Mouse (Mus musculus): ENCODE results near the gene Ccr8. TPM values are rescaled to one million over a fixed set of nuclear protein-coding genes. Genes with fewer than 3 reads are reported as not detected.
A peak's percentile ranks its signal among the peaks of the same experiment; 100 is the strongest.

Ccr8 gene
- not detected for total RNA-seq (2021)

DNA sequence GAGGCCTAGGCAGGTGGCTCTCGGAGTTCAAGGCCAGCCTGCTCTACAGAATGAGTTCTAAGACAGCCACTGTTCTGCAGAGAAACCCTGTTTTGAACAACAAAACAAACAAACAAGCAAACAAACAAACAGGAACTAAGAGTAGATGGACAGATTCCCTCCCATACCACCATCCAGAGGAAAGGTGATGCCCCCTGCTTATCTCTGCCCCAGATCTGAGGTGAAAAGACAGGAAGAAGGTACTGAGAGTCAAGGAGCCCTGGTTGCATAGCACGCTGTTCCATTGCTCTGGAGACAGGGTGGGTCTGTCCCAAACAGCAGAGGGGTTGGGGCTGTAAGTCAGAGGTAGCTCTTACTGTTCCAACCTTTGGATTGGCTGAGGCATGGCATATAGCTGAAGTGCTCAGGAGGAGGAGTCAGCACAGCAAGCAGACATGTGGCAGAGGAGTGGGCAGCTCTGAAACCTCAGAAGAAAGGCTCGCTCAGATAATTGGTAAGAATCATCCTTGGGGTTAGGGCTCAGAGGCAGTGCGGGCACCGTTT is at the start of gene Ccr8:
TSS of gene Ccr8 (plus strand) at position 419 of the 543 bp plus-strand sequence.
- DNase-seq (ENCODE audit: extremely low spot score in 1 of 2, low spot score in 1 of 2), result no peak

DNA sequence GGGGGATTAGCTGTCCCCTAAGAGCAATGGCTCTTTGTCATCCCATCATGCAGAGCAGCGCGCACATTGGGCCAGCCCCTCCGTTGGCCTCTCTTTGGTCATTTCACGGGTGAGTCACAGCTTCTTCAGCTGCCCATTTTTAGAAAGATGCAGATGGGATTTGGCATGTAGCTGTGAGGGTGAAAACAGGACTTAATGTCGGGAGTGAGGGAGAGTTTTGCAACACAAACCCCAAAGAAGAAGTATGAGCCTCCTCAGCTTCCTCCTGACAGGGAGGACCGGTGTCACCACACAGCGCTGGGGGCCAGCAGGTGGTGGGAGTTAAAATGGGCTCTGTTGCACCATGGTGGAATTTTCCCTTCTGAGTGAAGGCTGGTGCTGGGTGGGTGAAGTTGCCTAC is 48.8 kb upstream of the Ccr8 start:
- no peak for DNase-seq (ENCODE audit: extremely low spot score in 1 of 2, low spot score in 1 of 2)

DNA sequence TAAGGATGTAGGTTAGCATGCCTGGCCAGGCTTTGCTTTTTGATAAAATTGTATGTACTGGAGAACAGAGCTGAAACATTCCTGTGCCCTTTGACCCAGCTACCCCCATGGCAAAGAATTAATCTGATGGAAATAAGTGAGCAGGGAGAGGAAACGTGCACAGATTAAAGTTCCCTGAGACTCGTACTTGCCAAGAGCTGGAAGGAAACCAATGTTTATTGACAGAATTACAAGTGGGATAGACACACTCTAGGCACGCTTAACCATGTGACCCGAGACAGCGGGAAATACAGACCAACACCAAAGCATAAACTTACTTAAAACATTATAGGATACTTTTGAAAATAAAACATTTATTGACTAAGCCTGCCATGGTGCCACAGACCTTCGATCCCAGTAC is 43.4 kb upstream of the Ccr8 start:
- no peak for DNase-seq (ENCODE audit: extremely low spot score in 1 of 2, low spot score in 1 of 2)

DNA sequence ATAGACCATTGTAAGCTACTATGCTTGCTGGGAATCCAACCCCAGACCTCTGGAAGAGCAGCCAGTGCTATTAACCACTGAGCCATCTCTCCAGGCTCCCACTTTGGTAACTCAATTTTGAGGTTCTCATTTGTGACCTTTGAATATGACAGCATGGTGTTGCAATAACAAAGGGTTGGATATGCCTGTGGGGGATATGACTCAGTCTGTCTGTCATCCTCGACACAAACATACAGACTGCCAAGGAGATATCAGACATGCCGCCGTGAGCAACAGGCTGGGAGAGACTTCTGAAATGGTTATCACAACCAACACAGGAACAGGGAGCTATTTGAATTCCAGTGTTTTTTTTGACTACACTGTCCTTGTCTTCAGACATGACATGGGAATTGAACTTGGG is 42.5 kb upstream of the Ccr8 start:
- no peak for DNase-seq (ENCODE audit: extremely low spot score in 1 of 2, low spot score in 1 of 2)

DNA sequence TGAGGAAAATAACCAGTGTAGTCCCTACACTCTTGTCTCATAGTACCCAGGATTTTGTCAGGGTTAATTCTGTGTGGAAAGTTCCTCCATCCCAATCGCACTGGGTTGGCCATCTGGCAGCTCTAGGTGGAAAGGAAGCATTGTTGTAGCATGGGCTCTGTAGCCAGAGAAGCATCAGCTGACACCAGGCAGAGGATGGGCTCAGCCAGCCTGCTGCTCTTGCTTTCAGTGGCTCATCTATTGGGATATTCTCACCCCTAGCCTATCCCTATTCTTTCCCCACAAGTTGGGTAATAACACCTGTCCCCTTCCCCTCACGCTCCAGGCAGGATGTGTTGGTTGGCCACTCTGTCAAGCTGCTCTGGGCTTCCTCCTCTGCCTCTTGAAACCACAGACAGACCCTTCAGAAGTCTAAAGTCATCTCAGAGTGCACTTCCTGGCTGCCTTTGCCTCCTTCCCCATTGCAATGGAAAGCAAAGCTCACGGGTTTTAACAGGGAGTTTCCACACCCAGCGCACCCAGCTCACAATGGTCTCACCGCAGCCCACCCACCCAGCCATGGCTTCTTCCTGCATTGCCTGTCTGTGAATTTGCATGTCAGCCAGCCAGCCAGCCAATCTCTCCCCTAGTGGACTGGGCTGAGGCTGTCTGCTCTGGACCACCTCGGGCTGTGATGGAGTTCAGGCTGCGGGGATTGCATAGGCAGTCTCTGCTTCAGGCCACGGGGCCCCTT is 37.2 kb upstream of the Ccr8 start:
- no peak for DNase-seq (ENCODE audit: extremely low spot score in 1 of 2, low spot score in 1 of 2)

DNA sequence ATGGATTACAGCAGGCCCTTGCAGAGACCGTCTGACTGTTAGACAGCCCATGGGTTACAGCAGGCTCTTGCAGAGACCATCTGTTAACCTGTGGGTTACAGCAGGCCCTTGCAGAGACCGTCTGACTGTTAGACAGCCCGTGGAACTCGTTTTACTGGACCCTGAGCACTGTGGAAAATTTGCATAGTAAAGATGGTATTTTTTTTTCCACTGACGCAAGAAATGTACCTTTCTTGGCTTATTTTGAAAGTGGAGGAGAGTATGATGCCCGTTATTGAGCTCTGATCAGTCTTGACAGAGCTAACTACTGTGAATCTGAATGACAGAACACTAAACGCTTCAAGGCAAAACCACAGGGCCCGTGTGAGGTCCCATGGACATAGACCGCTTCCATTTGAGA is 35.7 kb upstream of the Ccr8 start:
- no peak for DNase-seq (ENCODE audit: extremely low spot score in 1 of 2, low spot score in 1 of 2)

DNA sequence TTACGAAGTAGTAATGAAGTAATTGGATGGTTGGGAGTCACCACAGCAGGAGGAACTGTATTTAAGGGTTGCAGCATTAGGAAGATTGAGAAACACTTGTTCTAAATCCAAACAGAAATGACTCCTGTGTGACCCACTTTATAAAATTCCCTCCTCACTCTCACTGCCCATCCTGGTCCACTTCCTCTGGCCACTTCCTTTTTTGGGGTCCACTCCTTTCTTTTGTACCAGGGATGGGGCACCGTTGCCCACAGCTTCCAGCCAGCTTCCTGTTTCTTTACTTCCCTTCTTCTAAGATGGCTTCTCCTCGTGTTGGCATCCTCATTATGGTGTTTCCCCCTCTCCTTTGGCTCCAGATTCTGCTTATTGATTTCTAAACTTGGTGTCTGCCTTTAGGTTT is 33.2 kb upstream of the Ccr8 start:
- no peak for DNase-seq (ENCODE audit: extremely low spot score in 1 of 2, low spot score in 1 of 2)

DNA sequence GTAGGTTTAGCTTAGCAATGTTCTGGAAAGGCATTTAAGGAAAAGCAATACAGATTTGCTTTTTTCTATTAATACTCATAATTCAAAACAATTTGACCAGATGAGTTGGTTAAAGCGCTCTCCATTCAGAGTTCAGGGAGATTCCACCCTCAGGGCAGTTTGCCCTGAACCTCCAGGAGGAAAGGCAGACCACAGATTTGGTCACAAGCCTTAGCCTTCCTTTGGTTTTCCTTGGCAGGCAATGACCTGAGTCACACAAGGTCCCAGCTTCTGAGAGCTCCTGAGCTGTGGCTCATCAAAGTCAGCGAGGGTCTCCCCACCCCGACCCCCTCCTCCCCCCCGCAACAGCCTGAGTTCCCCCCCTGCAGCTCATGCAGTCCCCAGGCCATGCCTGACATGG is 27.6 kb upstream of the Ccr8 start:
- DNase-seq (ENCODE audit: extremely low spot score in 1 of 2, low spot score in 1 of 2), result no peak

DNA sequence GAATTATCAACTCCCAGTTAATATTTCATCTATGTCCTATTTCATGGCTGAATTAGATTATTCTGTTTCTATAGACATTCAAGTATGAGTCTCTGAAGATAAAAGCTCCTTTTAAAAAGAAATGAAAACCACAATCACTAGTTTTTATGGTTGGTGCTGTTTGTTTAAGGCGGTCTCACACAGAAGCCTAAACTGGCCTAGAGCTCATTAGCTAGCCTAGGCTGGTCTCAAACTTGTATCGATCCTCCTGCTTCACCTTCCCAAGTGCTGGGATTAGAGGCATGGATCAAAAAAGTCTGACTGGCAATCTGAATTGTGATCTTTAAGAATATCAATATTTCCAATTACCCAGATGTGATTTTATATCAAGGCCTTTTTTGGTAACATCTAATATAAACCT is 24.3 kb upstream of the Ccr8 start:
- no peak for DNase-seq (ENCODE audit: extremely low spot score in 1 of 2, low spot score in 1 of 2)

DNA sequence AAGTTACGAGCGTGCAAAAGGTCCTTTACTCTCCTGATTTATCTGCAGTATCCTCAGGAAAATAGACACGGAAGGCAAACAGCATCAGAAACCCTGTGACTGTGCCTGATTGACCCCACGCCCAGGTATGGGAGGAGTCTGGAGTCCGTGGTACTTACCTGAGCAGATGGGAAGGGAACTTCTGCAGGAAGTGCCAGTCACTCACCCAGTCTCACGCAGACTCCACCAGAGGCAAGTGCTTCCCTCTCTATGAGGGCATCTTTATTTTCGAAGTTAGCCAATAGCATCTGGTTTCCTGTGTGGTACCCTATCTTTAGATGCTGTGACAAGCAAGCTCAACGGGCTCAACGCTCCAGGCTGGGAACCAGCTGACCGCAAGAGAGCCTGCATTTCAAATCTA is 23.9 kb upstream of the Ccr8 start:
- no peak for DNase-seq (ENCODE audit: extremely low spot score in 1 of 2, low spot score in 1 of 2)

DNA sequence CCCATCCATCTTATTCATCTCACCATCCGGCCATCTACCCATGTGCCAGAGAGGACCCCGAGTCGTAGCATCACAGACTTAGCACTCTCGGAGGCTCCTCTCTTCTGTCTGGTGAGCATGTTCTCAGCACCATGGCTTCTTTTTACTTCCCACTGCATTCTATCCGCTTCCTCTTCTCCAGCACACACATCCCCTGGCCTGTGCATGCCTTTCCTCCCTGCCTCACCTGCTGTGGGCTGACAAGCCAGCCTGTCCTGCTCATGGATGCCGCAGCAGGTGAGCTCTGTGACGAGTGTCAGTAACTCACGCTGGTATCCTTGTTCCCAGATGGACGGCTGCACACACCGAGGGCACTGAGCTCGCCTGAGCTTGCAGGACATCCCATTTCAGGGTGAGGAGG is 22.1 kb upstream of the Ccr8 start, which contains the start of gene Cx3cr1:
TSS of gene Cx3cr1 (minus strand) at position 101 of the 400 bp plus-strand sequence.
- DNase-seq (ENCODE audit: extremely low spot score in 1 of 2, low spot score in 1 of 2), result no peak

DNA sequence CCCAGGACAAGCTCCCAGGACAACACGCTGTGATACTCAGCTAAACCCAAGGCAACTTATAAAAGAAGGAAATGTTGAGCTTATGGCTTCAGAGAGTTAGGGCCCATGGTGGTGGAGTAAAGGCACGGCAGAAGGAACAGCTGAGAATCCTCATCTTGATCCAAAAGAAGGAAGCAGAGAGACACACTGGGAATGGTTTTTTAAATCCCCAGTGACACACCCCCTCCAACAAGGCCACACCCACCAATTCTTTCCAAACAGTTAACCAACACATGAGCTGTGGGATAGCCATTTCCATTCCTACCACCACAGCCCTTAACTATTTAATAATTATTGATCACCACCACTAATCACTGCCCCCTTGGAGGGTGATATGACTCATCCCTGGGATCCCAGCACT is 20.7 kb upstream of the Ccr8 start:
- no peak for DNase-seq (ENCODE audit: extremely low spot score in 1 of 2, low spot score in 1 of 2)

DNA sequence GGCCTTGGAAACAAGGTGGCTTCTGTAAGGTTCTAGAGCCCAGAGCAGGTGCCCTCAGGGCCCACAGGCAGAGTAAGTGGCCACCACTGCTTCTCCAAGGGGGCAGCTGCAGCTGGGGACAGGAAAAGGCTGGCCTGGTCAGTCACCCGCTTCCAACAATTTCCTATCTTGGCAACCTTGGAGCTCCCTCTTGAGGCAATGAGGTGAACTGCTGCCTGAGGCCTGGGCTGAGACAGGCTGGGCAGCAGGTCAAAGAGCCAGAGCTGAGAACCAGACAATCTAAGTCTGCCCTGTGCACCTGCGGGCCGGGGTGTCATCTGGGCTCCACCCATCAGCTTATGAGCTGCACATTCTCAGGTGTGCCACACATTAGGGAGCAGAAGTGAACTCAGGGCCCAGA is 18.7 kb upstream of the Ccr8 start:
- DNase-seq (ENCODE audit: extremely low spot score in 1 of 2, low spot score in 1 of 2), result peak; percentile 68 to 82

DNA sequence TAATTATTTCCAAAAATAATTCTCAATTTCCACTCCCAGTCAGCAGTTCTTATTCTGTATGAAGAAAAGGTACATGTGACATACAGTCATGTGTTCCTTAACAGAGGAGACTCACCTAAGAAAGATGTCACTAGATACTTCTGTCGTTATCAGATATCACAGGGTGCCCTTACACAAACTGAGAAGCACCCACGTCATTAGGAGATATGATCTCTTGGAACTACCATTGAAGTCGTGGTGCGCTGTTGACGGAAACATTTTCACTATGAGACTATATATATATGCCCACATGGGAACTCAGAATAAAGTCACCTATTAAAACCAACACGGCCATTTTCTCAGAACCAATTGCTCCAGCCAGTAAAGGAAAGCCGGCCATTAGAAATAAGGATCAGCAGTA is 17.4 kb upstream of the Ccr8 start:
- no peak for DNase-seq (ENCODE audit: extremely low spot score in 1 of 2, low spot score in 1 of 2)

DNA sequence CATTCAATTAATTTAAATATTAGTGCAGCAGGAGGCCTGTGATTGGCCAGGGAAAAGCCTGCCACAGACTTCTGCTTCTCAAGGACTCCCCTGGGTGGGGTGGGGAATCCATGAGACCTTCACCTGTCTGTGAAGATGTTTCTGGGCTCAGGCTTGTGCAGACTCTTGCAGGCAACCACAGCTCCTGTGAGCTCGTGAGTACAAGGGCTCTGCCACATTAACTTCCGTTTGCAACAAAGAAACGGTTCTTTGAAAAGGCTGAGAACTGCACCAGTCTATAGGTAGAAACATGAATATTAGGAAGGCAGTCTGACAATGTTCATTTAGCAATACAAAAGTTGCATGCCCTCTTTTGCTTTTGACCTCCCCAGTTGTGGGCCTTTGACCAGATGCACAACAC is 13.7 kb upstream of the Ccr8 start:
- no peak for DNase-seq (ENCODE audit: extremely low spot score in 1 of 2, low spot score in 1 of 2)

DNA sequence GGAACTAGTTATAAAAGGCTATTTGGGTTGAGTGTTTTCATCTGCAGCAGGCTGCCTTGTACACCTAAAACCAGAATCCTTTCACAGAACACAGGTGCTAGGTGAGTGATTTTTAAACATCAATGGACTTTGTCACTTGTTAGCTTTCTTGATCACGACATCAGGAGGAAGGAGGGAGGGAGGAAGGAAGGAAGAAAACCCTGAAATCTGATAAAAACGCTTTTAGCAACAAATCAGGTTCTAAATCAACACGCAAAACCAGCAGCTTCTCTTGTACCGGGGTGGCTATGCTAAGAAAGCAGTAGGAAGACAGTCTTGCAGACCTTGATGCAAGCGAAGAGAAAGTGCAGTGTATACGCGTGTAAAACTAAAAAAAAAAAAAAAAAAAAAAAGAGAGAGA is 12.0 kb upstream of the Ccr8 start:
- no peak for DNase-seq (ENCODE audit: extremely low spot score in 1 of 2, low spot score in 1 of 2)

DNA sequence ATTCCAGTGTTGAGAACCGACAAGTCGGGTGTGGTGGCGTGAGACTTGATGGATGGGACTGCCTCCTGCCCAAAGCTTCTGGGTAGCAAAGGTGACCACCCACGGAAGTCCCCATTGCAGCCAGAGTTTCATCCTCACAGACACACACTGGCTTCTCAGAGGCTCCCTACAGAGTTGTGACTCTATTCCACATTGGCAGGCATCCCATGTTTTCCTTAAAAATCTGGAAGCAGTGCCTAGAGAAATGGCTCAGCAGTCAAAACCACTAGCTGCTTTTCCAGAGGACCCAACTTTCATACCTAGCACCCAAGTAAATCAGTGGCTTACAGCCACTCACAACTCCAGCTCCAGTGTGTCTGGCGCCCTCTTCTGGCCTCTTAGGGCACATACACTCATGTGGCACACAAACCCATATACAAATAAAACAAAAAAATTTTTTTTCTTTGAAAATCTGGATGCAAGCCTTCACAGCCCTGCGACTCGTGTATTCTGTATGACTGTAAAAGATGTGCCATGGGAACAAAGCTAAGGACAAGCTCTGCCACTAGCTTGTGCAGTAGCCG is 11.3 kb upstream of the Ccr8 start:
- DNase-seq (ENCODE audit: extremely low spot score in 1 of 2, low spot score in 1 of 2), result no peak

DNA sequence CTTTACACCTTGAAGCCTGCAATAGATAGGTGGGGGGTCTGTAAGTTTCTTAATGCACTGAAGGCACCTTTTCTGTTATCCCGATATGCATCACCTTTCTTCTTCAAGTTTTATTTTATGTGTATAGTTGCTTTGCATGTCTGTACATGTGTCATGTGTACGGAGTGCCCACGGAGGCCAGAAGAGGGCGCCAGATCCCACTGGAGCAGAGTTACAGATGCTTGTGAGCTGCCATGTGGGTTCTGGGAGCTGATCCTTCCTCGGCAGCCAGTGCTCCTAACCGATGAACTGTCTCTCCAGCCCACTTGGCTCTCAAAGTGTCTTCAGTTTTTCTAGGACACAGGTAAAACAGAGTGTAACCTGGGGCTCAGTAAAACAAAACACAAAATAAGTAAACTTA is 10.7 kb upstream of the Ccr8 start:
- DNase-seq (ENCODE audit: extremely low spot score in 1 of 2, low spot score in 1 of 2), result no peak

DNA sequence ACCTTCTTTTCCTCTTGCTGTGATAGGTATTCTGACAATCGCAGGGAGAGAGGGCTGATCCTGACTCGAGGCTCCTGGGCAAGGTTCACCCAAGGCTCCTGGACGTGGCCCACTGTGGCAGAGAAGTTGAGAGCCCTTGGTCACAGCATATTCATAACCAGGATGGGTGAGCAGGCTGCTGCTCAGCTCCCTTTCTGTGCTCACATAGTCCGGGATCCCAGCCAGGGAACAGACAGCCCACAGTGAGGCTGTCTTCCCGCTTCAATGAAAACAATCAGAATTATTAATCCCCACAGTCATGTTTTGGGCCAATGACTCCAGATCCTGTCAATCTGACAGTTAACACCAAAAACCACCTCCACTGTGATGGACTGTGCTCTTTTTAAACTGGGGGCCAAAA is 9.9 kb upstream of the Ccr8 start:
- peak; percentile 28 to 53 for DNase-seq (ENCODE audit: extremely low spot score in 1 of 2, low spot score in 1 of 2)

DNA sequence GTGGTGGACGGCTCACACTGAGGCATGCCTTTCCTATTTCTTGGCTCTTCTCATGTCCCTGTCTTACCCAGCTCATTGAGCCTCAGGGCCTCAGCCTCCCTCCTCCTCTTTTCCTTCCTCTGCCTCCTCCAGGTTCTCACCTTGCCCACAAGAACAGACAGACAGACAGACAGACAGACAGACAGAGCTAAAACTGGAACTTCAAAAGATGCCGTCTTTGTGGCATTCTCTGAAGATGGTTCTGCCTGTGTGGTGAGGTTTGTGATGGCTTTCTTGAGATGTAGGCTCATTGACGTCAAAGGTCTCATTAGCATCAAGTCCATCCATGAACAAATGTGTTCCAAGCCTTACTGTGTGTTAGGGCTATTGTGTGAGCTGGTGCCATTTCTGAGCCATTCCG is 9.2 kb upstream of the Ccr8 start:
- DNase-seq (ENCODE audit: extremely low spot score in 1 of 2, low spot score in 1 of 2), result no peak

DNA sequence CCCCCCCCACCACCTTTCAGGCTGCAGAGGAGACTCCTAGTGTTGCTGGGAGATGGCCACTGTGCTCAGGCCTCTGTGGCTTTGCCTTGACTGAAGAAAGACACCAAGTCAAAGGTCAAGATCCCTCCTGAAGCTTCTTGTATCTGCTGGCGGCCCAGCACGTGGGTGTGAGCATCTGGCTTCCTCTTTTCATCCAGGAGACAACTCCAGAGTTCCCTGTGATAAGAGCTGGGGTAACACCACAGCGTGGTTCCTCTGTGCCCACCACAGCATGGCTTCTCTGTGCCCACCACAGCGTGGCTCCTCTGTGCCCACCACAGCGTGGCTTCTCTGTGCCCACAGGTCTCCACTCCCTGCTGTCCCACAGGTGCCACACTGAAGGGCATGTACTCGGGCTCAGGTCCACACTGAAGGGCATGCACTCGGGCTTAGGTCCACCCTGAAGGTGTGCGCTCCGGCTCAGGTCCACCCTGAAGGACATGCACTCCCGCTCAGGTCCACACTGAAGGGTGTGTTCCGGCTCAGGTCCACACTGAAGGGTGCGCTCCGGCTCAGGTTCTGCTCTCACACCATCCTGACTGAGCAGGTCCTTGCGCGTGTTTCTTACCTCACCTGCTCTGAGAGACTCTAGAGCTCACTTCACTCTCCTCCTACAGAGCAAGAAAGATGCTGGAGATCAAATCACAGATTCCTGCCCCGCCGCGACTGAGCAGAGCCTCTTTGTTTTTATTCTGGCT is 8.6 kb upstream of the Ccr8 start:
- DNase-seq (ENCODE audit: extremely low spot score in 1 of 2, low spot score in 1 of 2), result no peak

DNA sequence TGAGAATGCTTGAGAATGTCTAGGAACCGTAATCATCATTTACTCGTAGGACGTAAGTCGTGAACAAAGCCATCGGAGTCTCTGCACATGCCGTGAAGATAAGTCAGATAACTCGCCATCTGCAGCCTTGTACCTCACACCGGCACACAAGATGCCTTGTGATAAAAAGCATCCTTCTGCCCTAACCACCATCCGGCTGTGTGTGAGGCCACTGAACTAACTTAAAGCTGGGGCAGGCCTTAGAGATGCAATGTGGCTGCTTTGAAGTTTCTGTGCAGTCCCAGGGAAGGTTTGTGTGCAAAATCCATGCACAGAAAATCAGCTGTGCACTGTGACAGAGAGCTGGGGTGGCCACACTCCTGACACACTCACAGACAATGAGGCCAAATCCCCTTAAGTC is 7.5 kb upstream of the Ccr8 start:
- DNase-seq (ENCODE audit: extremely low spot score in 1 of 2, low spot score in 1 of 2), result no peak
